Mouse (Mus musculus) embryo, embryonic 10 days (tissue): ENCODE measurements around the gene Tmem164.

Experiments
- DNase-seq: peaks from one replicate; pipeline ENCODE4 v3.0.0-alpha.2; 2015; ENCODE audit warnings: low spot score

Gene Tmem164

GRCm38 (mm10) chrX:142828184-142828908 lies 147.1 kb downstream of the Tmem164 start:
- peak; percentile 25 for DNase-seq

- no peak for DNase-seq
Observed at GRCm38 (mm10) chrX:142829267-142829666, 148.1 kb downstream of the Tmem164 start.

GRCm38 (mm10) chrX:142829866-142830470 lies 148.8 kb downstream of the Tmem164 start:
- no peak for DNase-seq

GRCm38 (mm10) chrX:142830572-142830971 lies 149.4 kb downstream of the Tmem164 start:
- no peak for DNase-seq

- no peak for DNase-seq
Observed at GRCm38 (mm10) chrX:142832221-142832620, 151.0 kb downstream of the Tmem164 start.

- no peak for DNase-seq
Observed at GRCm38 (mm10) chrX:142833164-142833796, 152.1 kb downstream of the Tmem164 start.

- no peak for DNase-seq
Observed at GRCm38 (mm10) chrX:142834807-142835206, 153.6 kb downstream of the Tmem164 start.

- no peak for DNase-seq
Observed at GRCm38 (mm10) chrX:142836399-142836798, 155.2 kb downstream of the Tmem164 start.

- no peak for DNase-seq
Observed at GRCm38 (mm10) chrX:142837316-142837715, 156.1 kb downstream of the Tmem164 start.

- DNase-seq, result no peak
Observed at GRCm38 (mm10) chrX:142838841-142839240, 157.6 kb downstream of the Tmem164 start.

GRCm38 (mm10) chrX:142839411-142839810 lies 158.2 kb downstream of the Tmem164 start:
- DNase-seq, result no peak

- DNase-seq, result no peak
Observed at GRCm38 (mm10) chrX:142841916-142842315, 160.7 kb downstream of the Tmem164 start.

GRCm38 (mm10) chrX:142846266-142846665 lies 165.1 kb downstream of the Tmem164 start:
- no peak for DNase-seq

GRCm38 (mm10) chrX:142848032-142848431 lies 166.8 kb downstream of the Tmem164 start:
- DNase-seq, result no peak

- no peak for DNase-seq
Observed at GRCm38 (mm10) chrX:142869844-142870243, 188.6 kb downstream of the Tmem164 start.

GRCm38 (mm10) chrX:142882255-142882654 lies 201.0 kb downstream of the Tmem164 start:
- no peak for DNase-seq

- no peak for DNase-seq
Observed at GRCm38 (mm10) chrX:142883593-142883992, 202.4 kb downstream of the Tmem164 start.

GRCm38 (mm10) chrX:142885962-142886361 lies 204.8 kb downstream of the Tmem164 start:
- DNase-seq, result no peak
